Mouse (Mus musculus) gastrocnemius, adult 2 months (tissue): Measurements from ENCODE around the gene Prkn. TPM values are rescaled to one million over a fixed set of nuclear protein-coding genes. Genes with fewer than 3 reads are reported as not detected.
A peak's percentile ranks its signal among the peaks of the same experiment; 100 is the strongest.

Experiments used
- DNase-seq: peaks from one replicate; pipeline ENCODE4 v3.0.0; 2022
- H3K27ac ChIP-seq: fragments of 200-600 bp; 2 replicates; pipeline ENCODE4 v1.8.1; 2022; ENCODE audit warnings: mild to moderate bottlenecking
- H3K4me3 ChIP-seq: fragments of 200-600 bp; 2 replicates; pipeline ENCODE4 v1.8.1; 2022; ENCODE audit warnings: mild to moderate bottlenecking, moderate library complexity
- CTCF ChIP-seq: fragments of 200-600 bp; IDR thresholded peaks from 2 replicates; pipeline ENCODE4 v1.8.1; 2022; ENCODE audit warnings: antibody characterized with exemption, mild to moderate bottlenecking, moderate library complexity
- intact Hi-C: fragments of 180-260 bp; cut with DNase I; formaldehyde crosslinking; loops from one replicate; pipeline ENCODE4 v1.15.1; 2025
- total RNA-seq, 2 experiments: library from RNA; stranded (reverse); gene quantifications; 2 replicates each; pipeline ENCODE4 v1.2.3; 2021

The Prkn gene
- total RNA-seq, 2 experiments from 2014 or later: 18.4 to 24.7 TPM

DNA sequence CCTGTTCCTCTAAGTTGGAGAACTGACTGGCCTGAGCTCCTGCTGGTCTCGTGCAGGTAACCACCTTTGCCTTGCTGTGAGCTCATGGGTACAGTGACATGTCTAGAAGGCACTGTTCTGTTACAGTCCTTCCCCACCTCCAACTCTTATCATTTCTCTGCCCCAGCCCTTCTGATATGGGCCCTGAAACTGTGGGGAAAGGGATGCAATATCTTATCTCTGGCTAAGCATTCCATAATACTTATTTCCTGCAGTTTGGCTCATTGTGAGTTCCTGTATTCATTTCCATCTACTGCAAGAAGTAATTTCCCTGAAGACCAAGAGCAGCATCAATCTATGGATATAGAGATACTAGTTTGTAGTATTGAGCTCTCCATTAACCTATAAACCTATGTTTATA lies 506.1 kb downstream of the Prkn start:
- intact Hi-C loops: no loop called here
- Histone ChIP-seq H3K4me3 (no peak overlapping the region), H3K27ac (no peak overlapping the region)
- DNase-seq: no peak
- no peak for TF ChIP-seq CTCF

DNA sequence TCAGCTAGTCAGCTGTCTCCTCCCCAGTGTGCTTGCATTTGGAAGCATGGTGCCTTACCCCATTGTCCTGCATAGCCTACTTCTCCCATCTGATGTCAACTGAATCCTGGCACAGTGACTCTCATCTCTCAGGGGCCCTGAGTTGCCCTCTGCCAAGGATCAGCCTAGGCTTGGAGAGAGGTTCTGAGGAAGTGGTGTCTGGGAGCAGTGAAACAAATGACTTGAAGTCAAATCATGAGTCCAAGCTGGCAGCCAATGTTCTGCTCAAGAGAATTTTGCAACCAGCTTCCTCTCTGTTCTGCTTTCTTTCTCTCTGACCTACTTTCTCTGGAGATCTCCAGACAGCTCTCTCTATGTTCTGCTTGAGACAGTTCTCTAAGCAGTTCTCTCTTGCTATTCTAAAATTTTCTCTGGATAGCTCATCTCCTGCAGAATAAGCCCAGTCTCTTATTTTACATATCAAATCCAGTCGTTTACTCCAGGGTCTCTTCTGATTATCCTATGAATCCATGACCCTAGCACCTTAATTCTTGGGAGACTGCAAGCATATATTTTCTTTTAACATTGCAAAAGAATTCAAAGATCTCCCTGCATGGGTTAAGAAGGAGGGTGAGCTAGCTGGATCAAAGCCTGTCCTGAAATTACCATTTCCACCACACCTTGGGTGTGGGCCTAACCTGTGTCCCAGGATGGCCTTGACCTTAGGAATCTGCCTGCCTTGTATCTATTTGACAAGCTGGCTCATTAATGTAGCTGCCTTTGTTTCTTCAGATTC lies 512.8 kb downstream of the Prkn start:
- intact Hi-C loops: no loop called here
- TF ChIP-seq CTCF: no peak
- DNase-seq: peak; percentile 20
- no peak overlapping the region for H3K4me3 ChIP-seq
- H3K27ac ChIP-seq: no peak overlapping the region

DNA sequence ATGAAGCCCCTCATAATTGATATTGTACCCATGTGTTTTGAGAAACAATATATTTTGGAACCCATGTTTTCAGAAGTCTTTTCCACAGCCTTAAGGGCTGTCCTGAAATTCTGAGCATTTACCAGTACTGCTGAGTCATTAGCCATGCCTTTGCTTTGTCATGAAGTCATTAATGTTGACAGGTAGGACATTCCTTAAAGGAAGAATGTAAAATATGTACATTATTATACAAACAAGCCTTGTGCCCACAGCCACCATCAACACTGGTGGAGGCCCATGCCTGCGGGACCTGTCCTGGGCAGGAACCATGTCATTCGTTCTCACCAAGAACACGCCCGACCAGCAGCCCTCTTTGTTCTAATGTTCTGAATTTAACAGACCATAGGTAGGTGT lies 513.4 kb downstream of the Prkn start:
- DNase-seq: no peak
- TF ChIP-seq CTCF: no peak
- intact Hi-C loops: no loop called here
- H3K4me3 ChIP-seq: no peak overlapping the region
- no peak overlapping the region for H3K27ac ChIP-seq

DNA sequence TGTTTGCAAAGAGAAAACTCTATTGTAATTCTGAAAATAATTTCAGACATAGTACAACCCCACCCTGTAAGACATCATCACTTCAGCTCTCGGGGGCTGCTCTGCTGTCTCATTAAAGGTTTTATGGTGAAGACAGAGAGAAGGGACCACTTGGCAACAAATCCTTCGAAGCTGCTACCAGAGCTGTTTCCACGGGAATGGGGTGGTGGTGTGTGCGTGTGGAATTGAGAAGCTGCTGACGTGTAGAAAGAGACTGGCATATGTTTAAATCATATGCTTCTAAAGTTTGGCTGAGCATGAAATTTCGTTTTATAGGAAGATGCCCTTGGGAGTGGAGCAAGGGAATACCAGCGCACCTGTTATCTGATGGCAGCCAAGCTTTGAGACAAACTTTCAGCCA lies 514.2 kb downstream of the Prkn start:
- DNase-seq: no peak
- no peak overlapping the region for H3K27ac ChIP-seq
- no peak for TF ChIP-seq CTCF
- intact Hi-C loops: no loop called here
- no peak overlapping the region for H3K4me3 ChIP-seq

GRCm38 (mm10) chr17:11375461-11375860 lies 535.3 kb downstream of the Prkn start:
- intact Hi-C loops: no loop called here
- no peak for TF ChIP-seq CTCF
- no peak for DNase-seq
- Histone ChIP-seq H3K27ac (no peak overlapping the region), H3K4me3 (no peak overlapping the region)

- DNase-seq: no peak
- no peak overlapping the region for H3K4me3 ChIP-seq
- intact Hi-C loops: no loop called here
- H3K27ac ChIP-seq: no peak overlapping the region
- no peak for TF ChIP-seq CTCF
Observed at GRCm38 (mm10) chr17:11383364-11383962, 543.3 kb downstream of the Prkn start.

- TF ChIP-seq CTCF: no peak
- H3K4me3 ChIP-seq: no peak overlapping the region
- intact Hi-C loops: no loop called here
- no peak for DNase-seq
- no peak overlapping the region for H3K27ac ChIP-seq
Observed at GRCm38 (mm10) chr17:11385246-11385645, 545.1 kb downstream of the Prkn start.

DNA sequence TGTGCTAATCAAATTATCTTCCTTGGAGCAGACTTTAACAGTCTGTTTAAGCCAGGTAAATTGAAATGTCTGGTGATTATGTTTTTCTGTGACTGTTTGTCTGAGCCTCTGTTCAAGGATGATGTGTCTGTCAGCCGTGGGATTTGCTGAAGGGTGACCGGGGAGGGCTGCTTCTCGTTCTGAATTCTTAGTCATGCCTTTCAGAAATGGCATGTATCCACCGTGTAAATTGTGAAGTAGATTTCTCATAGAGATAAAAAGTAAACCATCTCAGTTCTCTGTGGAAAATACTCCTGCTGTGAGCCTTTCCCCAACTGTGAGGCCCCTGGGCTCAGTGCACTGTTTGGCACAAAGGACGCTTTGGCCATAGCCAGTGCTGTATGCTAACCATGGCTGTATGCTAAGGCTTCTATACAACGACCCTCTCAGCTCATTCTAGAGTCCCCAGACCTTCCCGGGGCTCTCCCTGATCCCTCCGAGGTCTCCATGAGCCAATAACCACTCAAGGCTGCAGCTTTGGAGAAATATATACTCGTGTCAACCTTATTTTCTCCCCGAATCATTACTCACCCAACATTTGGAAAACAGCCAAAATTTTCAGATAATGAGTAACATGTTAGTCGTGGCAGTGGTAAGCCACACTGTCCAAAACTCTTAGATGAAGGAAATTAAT lies 552.6 kb downstream of the Prkn start:
- TF ChIP-seq CTCF: no peak
- H3K4me3 ChIP-seq: no peak overlapping the region
- intact Hi-C loops: no loop called here
- no peak for DNase-seq
- H3K27ac ChIP-seq: no peak overlapping the region

DNA sequence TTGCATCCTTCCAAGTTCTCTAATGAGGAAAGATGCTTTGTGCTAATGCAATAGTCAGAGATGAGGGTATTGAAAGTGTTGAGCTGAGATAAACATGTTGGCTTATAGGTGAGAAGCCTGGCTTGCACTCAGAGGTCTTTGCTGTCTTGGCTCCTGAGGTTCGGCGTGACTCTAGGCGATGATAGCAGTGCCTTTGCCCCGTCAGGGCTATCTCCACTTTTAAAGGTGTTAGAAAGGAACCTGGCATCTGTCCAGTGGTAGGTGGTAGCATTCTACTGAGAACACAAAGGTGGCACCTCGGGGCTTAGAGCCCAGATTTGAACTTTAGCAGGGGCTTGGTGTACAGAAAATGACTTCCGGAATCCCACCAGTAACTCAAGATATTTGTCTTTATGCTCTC lies 554.4 kb downstream of the Prkn start:
- no peak for TF ChIP-seq CTCF
- intact Hi-C loops: no loop called here

GRCm38 (mm10) chr17:11397678-11398077 lies 557.5 kb downstream of the Prkn start:
- Histone ChIP-seq H3K27ac (no peak overlapping the region), H3K4me3 (no peak overlapping the region)
- DNase-seq: no peak
- TF ChIP-seq CTCF: no peak
- intact Hi-C loops: no loop called here

More for the DNA sequence above, 554.4 kb downstream of the Prkn start:
- no peak for DNase-seq
- Histone ChIP-seq H3K4me3 (no peak overlapping the region), H3K27ac (no peak overlapping the region)

DNA sequence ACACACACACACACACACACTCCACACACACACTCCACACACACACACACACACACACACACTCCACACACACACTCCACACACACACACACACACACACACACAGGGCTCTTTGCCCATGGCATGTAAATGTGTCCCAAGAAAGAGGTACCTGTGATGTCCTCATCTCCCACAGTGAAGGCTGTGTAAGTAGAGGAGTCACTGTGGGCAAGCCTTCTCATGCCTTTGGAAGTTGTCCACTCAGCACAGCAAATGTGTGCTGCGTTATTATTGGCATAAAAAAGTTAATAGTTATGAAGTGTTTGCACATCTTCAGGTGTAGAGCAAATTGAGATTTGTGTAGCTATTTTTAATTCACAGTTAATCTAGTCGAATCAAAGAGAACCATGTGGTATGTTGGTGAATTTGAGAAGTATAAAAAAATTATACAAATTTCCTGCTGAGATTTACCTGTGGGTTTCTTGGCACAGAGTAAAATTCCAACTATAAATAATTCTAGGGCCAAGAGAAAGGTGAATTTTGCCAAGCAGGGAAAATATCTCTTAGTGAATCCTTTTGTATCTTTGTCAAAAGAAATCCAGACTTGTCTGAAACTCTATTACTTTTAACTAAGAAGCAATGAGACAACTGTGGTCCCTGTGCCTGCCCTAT lies 562.2 kb downstream of the Prkn start:
- no peak for TF ChIP-seq CTCF
- Histone ChIP-seq H3K4me3 (no peak overlapping the region), H3K27ac (no peak overlapping the region)
- no peak for DNase-seq
- intact Hi-C loops: no loop called here

DNA sequence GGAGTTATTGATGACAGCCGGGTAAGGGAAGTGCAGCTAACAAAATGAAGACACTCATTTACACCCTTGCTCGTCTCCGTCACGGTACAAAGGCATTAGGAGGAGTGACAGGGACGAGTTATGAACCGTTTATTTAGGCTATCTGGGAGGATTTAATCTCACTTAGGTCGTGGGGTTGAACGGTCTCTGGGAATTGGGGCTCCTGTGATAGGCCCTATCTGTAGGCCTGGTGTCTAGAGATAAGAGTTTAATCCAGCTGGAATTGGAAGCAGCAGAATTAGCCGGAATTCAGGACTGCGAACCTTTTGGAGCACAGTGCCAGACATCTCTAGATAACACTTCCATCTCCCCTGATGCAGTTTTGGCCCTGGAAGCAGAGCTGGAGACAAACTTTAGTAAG lies 571.2 kb downstream of the Prkn start:
- no peak overlapping the region for H3K27ac ChIP-seq
- intact Hi-C loops: no loop called here
- DNase-seq: no peak
- no peak for TF ChIP-seq CTCF
- H3K4me3 ChIP-seq: no peak overlapping the region

DNA sequence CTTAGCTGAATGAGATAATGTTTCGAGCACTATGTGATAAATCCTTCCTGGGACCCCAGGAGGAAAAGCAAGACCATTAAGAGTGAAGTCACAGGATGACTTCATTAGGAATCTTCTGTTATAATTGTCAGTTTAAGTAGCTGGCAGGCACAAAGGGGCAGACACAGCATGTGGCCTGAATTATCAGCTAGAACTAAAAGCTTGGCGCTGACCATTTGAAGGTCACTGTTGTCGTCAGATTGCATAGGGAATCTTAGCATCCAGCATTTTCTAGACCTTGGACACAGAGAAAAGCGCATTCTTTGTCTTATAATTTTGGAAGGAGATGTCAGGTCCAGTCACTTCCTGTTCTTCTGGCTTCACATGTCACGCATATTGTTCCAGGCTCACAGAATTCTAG lies 573.5 kb downstream of the Prkn start:
- Histone ChIP-seq H3K4me3 (no peak overlapping the region), H3K27ac (no peak overlapping the region)
- TF ChIP-seq CTCF: no peak
- DNase-seq: no peak
- intact Hi-C loops: no loop called here
